Mouse (Mus musculus) stomach, postnatal 0 days (tissue): ENCODE results near the gene Parp8. TPM values are rescaled to one million over a fixed set of nuclear protein-coding genes. Genes with fewer than 3 reads are reported as not detected.

Source experiments
- ATAC-seq: fragments of 200-750 bp; cut with Nextera tagmentation; 2 replicates; pipeline ENCODE4 v1.8.0; 2017; ENCODE audit not compliant: low FRiP score, low TSS enrichment
- DNase-seq: peaks from one replicate; pipeline ENCODE4 v3.0.0-alpha.2; 2016; ENCODE audit warnings: low spot score
- H3K27ac ChIP-seq: fragments of 300-500 bp; sonication (generic); replicated peaks from 2 replicates; pipeline ENCODE4 v1.5.1; 2014; ENCODE audit warnings: mild to moderate bottlenecking, control low read depth
- H3K27me3 ChIP-seq: fragments of 300-500 bp; sonication (generic); 2 replicates; pipeline ENCODE4 v1.6.1; 2014; ENCODE audit warnings: low read length; ENCODE audit not compliant: control insufficient read depth, insufficient read depth
- H3K36me3 ChIP-seq: fragments of 300-500 bp; sonication (generic); 2 replicates; pipeline ENCODE4 v1.6.1; 2014; ENCODE audit warnings: low read length, mixed read lengths; ENCODE audit not compliant: control insufficient read depth, insufficient read depth
- H3K4me1 ChIP-seq: fragments of 300-500 bp; sonication (generic); replicated peaks from 2 replicates; pipeline ENCODE4 v1.6.1; 2014; ENCODE audit warnings: antibody characterized with exemption; ENCODE audit not compliant: control insufficient read depth, insufficient read depth
- H3K4me2 ChIP-seq: fragments of 300-500 bp; sonication (generic); replicated peaks from 2 replicates; pipeline ENCODE4 v1.6.1; 2014; ENCODE audit warnings: low read depth, mild to moderate bottlenecking, control low read depth, moderate library complexity
- H3K4me3 ChIP-seq: fragments of 300-500 bp; sonication (generic); 2 replicates; pipeline ENCODE4 v1.5.1; 2014; ENCODE audit warnings: low read depth, low read length, control low read depth
- H3K9ac ChIP-seq: fragments of 300-500 bp; sonication (generic); 2 replicates; pipeline ENCODE4 v1.6.1; 2014; ENCODE audit warnings: mild to moderate bottlenecking, low read length, control low read depth, mixed read lengths
- H3K9me3 ChIP-seq: fragments of 300-500 bp; sonication (generic); 2 replicates; pipeline ENCODE4 v1.6.1; 2016; ENCODE audit warnings: low read length; ENCODE audit not compliant: control insufficient read depth
- CTCF ChIP-seq: IDR thresholded peaks from 2 replicates; pipeline ENCODE4 v1.5.1; 2016; ENCODE audit warnings: antibody characterized with exemption, low read depth, mild to moderate bottlenecking, moderate library complexity
- EP300 ChIP-seq: optimal IDR thresholded peaks from 2 replicates; pipeline ENCODE3; 2016; ENCODE audit warnings: antibody characterized with exemption
- WGBS: fragments of 180-500 bp; shearing (Covaris S2); extraction: QIAGEN DNeasy Blood & Tissue Kit; methylation state at CpG from one replicate; pipeline ENCODE4 v1.1.7; 2014; 5-methylcytosine and 5-hydroxymethylcytosine counted together
- polyA plus RNA-seq: library from polyadenylated mRNA; unstranded; fragments of >200 nt; fragmentation: Nextera tagmentation; extraction: Ambion mirVana; gene quantifications from 2 replicates; pipeline ENCODE4 v1.2.1, GENCODE M21; 2015

Parp8 gene
- polyA plus RNA-seq, 1 experiment from 2014 or later: 6.1 TPM

DNA sequence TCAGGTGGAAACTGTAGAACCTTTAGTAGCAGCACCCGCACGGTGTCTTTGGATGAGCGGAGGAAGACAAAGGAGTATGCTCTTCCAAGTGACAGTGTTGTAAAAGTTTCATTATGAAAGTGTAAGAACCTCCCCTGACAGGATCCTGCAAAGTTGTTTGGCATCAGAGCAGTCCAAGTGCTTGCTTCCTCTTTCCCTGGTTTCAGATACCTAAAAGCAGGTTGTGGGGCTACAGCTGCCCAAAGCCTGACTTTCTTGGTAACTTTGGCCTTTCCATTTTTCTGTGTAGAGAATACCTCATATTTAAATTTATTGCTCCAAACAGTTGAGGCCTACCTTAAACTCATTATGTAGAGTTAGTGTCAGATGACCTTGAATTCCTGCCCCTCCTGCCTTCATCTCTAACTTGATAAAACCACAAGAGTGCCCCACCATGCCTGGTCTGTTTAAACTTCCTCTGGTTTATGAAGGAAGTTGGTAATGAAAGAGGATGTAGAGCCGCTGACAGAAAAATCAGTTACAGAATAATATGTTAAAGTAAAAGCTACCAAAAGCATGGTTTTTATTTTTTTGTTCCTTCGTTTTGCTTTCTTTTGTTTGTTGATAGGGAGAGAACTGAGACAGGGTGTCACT, 8.5 kb upstream of the Parp8 start:
- 79% methylated on average over 5 of the region's 5 CpGs for WGBS
- Histone ChIP-seq H3K4me3 (no peak overlapping the region), H3K9me3 (no peaks in the 10 kb centered on the region), H3K27ac (no peak overlapping the region), H3K4me2 (no peak overlapping the region), H3K36me3 (no peaks in the 10 kb centered on the region), H3K4me1 (no peaks in the 10 kb centered on the region), H3K9ac (no peak overlapping the region), H3K27me3 (no peaks in the 10 kb centered on the region)
- ATAC-seq: no peak
- TF ChIP-seq EP300 (no peak), CTCF (no peak)
- DNase-seq: no peak

DNA sequence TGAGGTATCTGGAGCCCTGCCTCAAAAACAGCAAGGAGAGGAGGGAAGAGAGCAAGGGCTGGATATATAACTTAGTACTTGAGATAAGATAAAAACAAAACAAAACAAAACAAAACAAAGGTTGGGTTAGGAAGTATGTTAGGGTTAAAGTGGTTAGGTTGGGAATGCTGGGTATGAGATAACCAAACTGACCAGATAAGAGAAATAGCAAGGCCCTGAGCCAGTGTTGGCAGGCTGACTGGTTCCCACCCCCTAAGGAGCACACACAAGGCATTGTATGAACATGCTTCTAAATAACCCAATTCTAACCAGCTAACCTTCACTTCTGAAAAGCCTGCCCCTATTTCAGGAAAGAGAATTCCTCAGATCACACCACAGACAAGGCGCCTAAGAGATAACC, 7.1 kb upstream of the Parp8 start:
- DNase-seq (no peak), ATAC-seq (no peak; the same call in 1 of the 2 replicates)
- no peak overlapping the region for H3K27ac ChIP-seq
- H3K4me2 ChIP-seq: no peak overlapping the region
- no peaks in the 10 kb centered on the region for H3K27me3 ChIP-seq
- H3K4me3 ChIP-seq: no peak overlapping the region
- no peaks in the 10 kb centered on the region for H3K4me1 ChIP-seq
- no peak for TF ChIP-seq EP300
- TF ChIP-seq CTCF: no peak
- no peak overlapping the region for H3K9ac ChIP-seq
- H3K9me3 ChIP-seq: no peaks in the 10 kb centered on the region
- no peaks in the 10 kb centered on the region for H3K36me3 ChIP-seq
- 83% methylated on average over 1 of the region's 1 CpGs for WGBS

DNA sequence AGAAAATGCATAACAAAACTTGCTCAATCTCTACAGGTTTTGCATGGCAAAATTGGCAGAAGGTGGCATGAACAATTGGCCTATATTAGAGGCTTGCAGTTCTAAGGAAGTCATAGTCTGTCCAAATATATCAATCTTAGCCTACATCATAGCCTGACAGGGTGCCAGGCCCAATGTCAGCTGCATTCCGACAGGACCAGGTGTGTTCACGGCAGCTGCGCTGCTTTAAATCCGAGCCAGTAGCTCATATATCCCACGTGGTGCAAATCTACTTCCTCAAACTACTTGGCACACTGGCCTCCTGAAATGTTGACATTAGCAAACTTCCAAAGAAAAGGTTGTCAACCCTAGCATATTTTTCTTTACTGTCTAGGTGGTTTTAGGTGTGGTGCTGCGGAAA, 6.2 kb upstream of the Parp8 start:
- Histone ChIP-seq H3K9ac (no peak overlapping the region), H3K4me1 (no peaks in the 10 kb centered on the region), H3K36me3 (no peaks in the 10 kb centered on the region), H3K27me3 (no peaks in the 10 kb centered on the region), H3K9me3 (no peaks in the 10 kb centered on the region), H3K4me3 (no peak overlapping the region), H3K27ac (no peak overlapping the region), H3K4me2 (no peak overlapping the region)
- TF ChIP-seq CTCF (no peak), EP300 (no peak)
- peak; percentile 90 for ATAC-seq
- 28% methylated on average over 6 of the region's 6 CpGs for WGBS
- DNase-seq: peak; percentile 58

- Histone ChIP-seq H3K27me3 (no peaks in the 10 kb centered on the region), H3K4me1 (no peaks in the 10 kb centered on the region), H3K9me3 (no peaks in the 10 kb centered on the region), H3K4me3 (no peak overlapping the region), H3K9ac (no peak overlapping the region), H3K4me2 (no peak overlapping the region), H3K27ac (no peak overlapping the region), H3K36me3 (no peaks in the 10 kb centered on the region)
- TF ChIP-seq EP300: no peak
- TF ChIP-seq CTCF: no peak
- ATAC-seq (no peak), DNase-seq (no peak)
- 66% methylated on average over 5 of the region's 5 CpGs for WGBS
Measured at GRCm38 (mm10) chr13:117028221-117028620, 2.9 kb upstream of the Parp8 start.

- Histone ChIP-seq H3K4me3 (no peak overlapping the region), H3K27ac (no peak overlapping the region), H3K36me3 (no peaks in the 10 kb centered on the region), H3K4me1 (no peaks in the 10 kb centered on the region), H3K4me2 (no peak overlapping the region), H3K27me3 (no peaks in the 10 kb centered on the region), H3K9me3 (no peaks in the 10 kb centered on the region), H3K9ac (no peak overlapping the region)
- TF ChIP-seq CTCF (no peak), EP300 (no peak)
- ATAC-seq (no peak), DNase-seq (no peak)
- WGBS: 76% methylated on average over 9 of the region's 9 CpGs
Measured at GRCm38 (mm10) chr13:117027336-117027735, 2.0 kb upstream of the Parp8 start.

- Histone ChIP-seq H3K27ac (no peak overlapping the region), H3K9ac (0 out of 2 replicates have a peak overlapping the region, but pooled peaks have one; percentile 8), H3K4me3 (peak overlapping the region; percentile 87; the same call in 1 of the 2 replicates), H3K27me3 (no peaks in the 10 kb centered on the region), H3K9me3 (no peaks in the 10 kb centered on the region), H3K4me1 (no peaks in the 10 kb centered on the region), H3K4me2 (peak overlapping the region; percentile 91; the same call in 1 of the 2 replicates), H3K36me3 (no peaks in the 10 kb centered on the region)
- 56% methylated on average over 7 of the region's 7 CpGs for WGBS
- DNase-seq (no peak), ATAC-seq (no peak)
- TF ChIP-seq EP300: no peak
Measured at GRCm38 (mm10) chr13:117026276-117026780, 991 bp upstream of the Parp8 start.
